Mouse (Mus musculus) heart, embryonic 12.5 days (tissue): Measurements from ENCODE around the gene Fxyd6. TPM values are rescaled to one million over a fixed set of nuclear protein-coding genes. Genes with fewer than 3 reads are reported as not detected.

ENCODE experiments used
- ATAC-seq: fragments of 200-750 bp; cut with Nextera tagmentation; 2 replicates; pipeline ENCODE4 v1.8.0; 2017; ENCODE audit warnings: moderate TSS enrichment, moderate library complexity; ENCODE audit not compliant: insufficient number of reproducible peaks, low FRiP score
- H3K27ac ChIP-seq: fragments of 300-500 bp; sonication (generic); 2 replicates; pipeline ENCODE4 v1.5.1; 2016; ENCODE audit warnings: mild to moderate bottlenecking, moderate library complexity; ENCODE audit not compliant: poor library complexity, severe bottlenecking
- H3K27me3 ChIP-seq: fragments of 300-500 bp; sonication (generic); replicated peaks from 2 replicates; pipeline ENCODE4 v1.6.1; 2016; ENCODE audit warnings: mild to moderate bottlenecking, moderate library complexity
- H3K36me3 ChIP-seq: fragments of 300-500 bp; sonication (generic); 2 replicates; pipeline ENCODE4 v1.6.1; 2016; ENCODE audit warnings: mild to moderate bottlenecking, moderate library complexity
- H3K4me1 ChIP-seq: fragments of 300-500 bp; sonication (generic); replicated peaks from 2 replicates; pipeline ENCODE4 v1.6.1; 2016; ENCODE audit warnings: mild to moderate bottlenecking
- H3K4me2 ChIP-seq: fragments of 300-500 bp; sonication (generic); 2 replicates; pipeline ENCODE4 v1.6.1; 2016; ENCODE audit warnings: mild to moderate bottlenecking, moderate library complexity
- H3K4me3 ChIP-seq: fragments of 300-500 bp; sonication (generic); 2 replicates; pipeline ENCODE4 v1.5.1; 2016; ENCODE audit warnings: mild to moderate bottlenecking
- H3K9ac ChIP-seq: fragments of 300-500 bp; sonication (generic); 2 replicates; pipeline ENCODE4 v1.6.1; 2016; ENCODE audit warnings: mild to moderate bottlenecking, moderate library complexity
- H3K9me3 ChIP-seq: fragments of 300-500 bp; sonication (generic); replicated peaks from 2 replicates; pipeline ENCODE4 v1.6.1; 2016; ENCODE audit warnings: mild to moderate bottlenecking, moderate library complexity
- WGBS: fragments of 180-500 bp; shearing (Covaris S2); methylation state at CpG from one replicate; pipeline ENCODE4 v1.1.7; 2016; 5-methylcytosine and 5-hydroxymethylcytosine counted together
- polyA plus RNA-seq: library from polyadenylated mRNA; unstranded; fragments of >200 nt; fragmentation: Nextera tagmentation; extraction: Ambion mirVana; gene quantifications from 2 replicates; pipeline ENCODE4 v1.2.1, GENCODE M21; 2016

Fxyd6 gene
- polyA plus RNA-seq, 1 experiment from 2014 or later = 30.8 TPM

GRCm38 (mm10) chr9:45349851-45350250 is 20.1 kb upstream of the Fxyd6 start:
- Histone ChIP-seq H3K4me2 (no peak overlapping the region), H3K4me1 (no peaks in the 10 kb centered on the region), H3K36me3 (no peaks in the 10 kb centered on the region), H3K9me3 (no peaks in the 10 kb centered on the region), H3K27ac (no peak overlapping the region), H3K27me3 (no peaks in the 10 kb centered on the region), H3K4me3 (no peak overlapping the region), H3K9ac (no peak overlapping the region)
- ATAC-seq = no peak
- 32% methylated on average over 5 of the region's 5 CpGs for WGBS

GRCm38 (mm10) chr9:45355192-45355591 is 14.8 kb upstream of the Fxyd6 start:
- no peaks in the 10 kb centered on the region for H3K4me1 ChIP-seq
- no peaks in the 10 kb centered on the region for H3K27me3 ChIP-seq
- H3K4me2 ChIP-seq = no peak overlapping the region
- H3K36me3 ChIP-seq = no peaks in the 10 kb centered on the region
- H3K9me3 ChIP-seq = no peaks in the 10 kb centered on the region
- no peak overlapping the region for H3K4me3 ChIP-seq
- 75% methylated on average over 2 of the region's 2 CpGs for WGBS
- H3K9ac ChIP-seq = no peak overlapping the region
- no peak for ATAC-seq
- H3K27ac ChIP-seq = no peak overlapping the region

GRCm38 (mm10) chr9:45358356-45358755 is 11.6 kb upstream of the Fxyd6 start:
- Histone ChIP-seq H3K4me3 (no peak overlapping the region), H3K9me3 (no peaks in the 10 kb centered on the region), H3K9ac (no peak overlapping the region), H3K4me1 (peaks cover 6% of the 10 kb centered on the region), H3K36me3 (no peaks in the 10 kb centered on the region), H3K4me2 (no peak overlapping the region), H3K27ac (no peak overlapping the region), H3K27me3 (no peaks in the 10 kb centered on the region)
- WGBS = 59% methylated on average over 7 of the region's 7 CpGs
- ATAC-seq = no peak

- peaks cover 6% of the 10 kb centered on the region for H3K4me1 ChIP-seq
- WGBS = 10% methylated on average over 2 of the region's 2 CpGs
- no peak overlapping the region for H3K9ac ChIP-seq
- no peaks in the 10 kb centered on the region for H3K36me3 ChIP-seq
- H3K27ac ChIP-seq = 0 out of 2 replicates have a peak overlapping the region, but pooled peaks have one; percentile 30
- no peak overlapping the region for H3K4me2 ChIP-seq
- ATAC-seq = 0 out of 2 replicates have a peak, but pooled peaks have one; percentile 33
- H3K9me3 ChIP-seq = no peaks in the 10 kb centered on the region
- H3K27me3 ChIP-seq = no peaks in the 10 kb centered on the region
- no peak overlapping the region for H3K4me3 ChIP-seq
Observed at GRCm38 (mm10) chr9:45362051-45362461, 7.9 kb upstream of the Fxyd6 start.

- no peak overlapping the region for H3K27ac ChIP-seq
- H3K9ac ChIP-seq = no peak overlapping the region
- ATAC-seq = no peak
- 65% methylated on average over 7 of the region's 7 CpGs for WGBS
- H3K27me3 ChIP-seq = no peaks in the 10 kb centered on the region
- H3K4me2 ChIP-seq = no peak overlapping the region
- no peak overlapping the region for H3K4me3 ChIP-seq
- peaks cover 17% of the 10 kb centered on the region for H3K4me1 ChIP-seq
- no peaks in the 10 kb centered on the region for H3K9me3 ChIP-seq
- no peaks in the 10 kb centered on the region for H3K36me3 ChIP-seq
Observed at GRCm38 (mm10) chr9:45363639-45364214, 6.3 kb upstream of the Fxyd6 start.

GRCm38 (mm10) chr9:45367716-45368115 is 2.3 kb upstream of the Fxyd6 start:
- H3K36me3 ChIP-seq = no peaks in the 10 kb centered on the region
- no peak overlapping the region for H3K4me2 ChIP-seq
- no peak overlapping the region for H3K27ac ChIP-seq
- no peak for ATAC-seq
- 0 out of 2 replicates have a peak, but pooled peaks cover 13% of the 10 kb centered on the region for H3K27me3 ChIP-seq
- WGBS = 45% methylated on average over 8 of the region's 8 CpGs
- H3K9me3 ChIP-seq = no peaks in the 10 kb centered on the region
- peaks cover 23% of the 10 kb centered on the region for H3K4me1 ChIP-seq
- no peak overlapping the region for H3K9ac ChIP-seq
- H3K4me3 ChIP-seq = no peak overlapping the region

- 0 out of 2 replicates have a peak, but pooled peaks cover 13% of the 10 kb centered on the region for H3K27me3 ChIP-seq
- WGBS = 22% methylated on average over 5 of the region's 5 CpGs
- no peaks in the 10 kb centered on the region for H3K36me3 ChIP-seq
- peak; percentile 33; the same call in 1 of the 2 replicates for ATAC-seq
- H3K4me2 ChIP-seq = no peak overlapping the region
- H3K4me3 ChIP-seq = no peak overlapping the region
- no peaks in the 10 kb centered on the region for H3K9me3 ChIP-seq
- no peak overlapping the region for H3K9ac ChIP-seq
- H3K27ac ChIP-seq = no peak overlapping the region
- H3K4me1 ChIP-seq = peaks cover 23% of the 10 kb centered on the region
Observed at GRCm38 (mm10) chr9:45368341-45368901, 1.6 kb upstream of the Fxyd6 start.

GRCm38 (mm10) chr9:45370616-45371336 is 791 bp downstream of the Fxyd6 start:
- WGBS = 9% methylated on average over 25 of the region's 25 CpGs
- no peak for ATAC-seq
- Histone ChIP-seq H3K9ac (peak overlapping the region; percentile 72), H3K36me3 (no peaks in the 10 kb centered on the region), H3K4me2 (peak overlapping the region; percentile 92), H3K27me3 (0 out of 2 replicates have a peak, but pooled peaks cover 13% of the 10 kb centered on the region), H3K9me3 (no peaks in the 10 kb centered on the region), H3K27ac (no peak overlapping the region), H3K4me1 (peaks cover 23% of the 10 kb centered on the region), H3K4me3 (peak overlapping the region; percentile 54)

GRCm38 (mm10) chr9:45371337-45371707 is 1.3 kb downstream of the Fxyd6 start:
- Histone ChIP-seq H3K9me3 (no peaks in the 10 kb centered on the region), H3K4me2 (peak overlapping the region; percentile 92), H3K27ac (no peak overlapping the region), H3K9ac (peak overlapping the region; percentile 72; the same call in 1 of the 2 replicates), H3K27me3 (0 out of 2 replicates have a peak, but pooled peaks cover 13% of the 10 kb centered on the region), H3K36me3 (no peaks in the 10 kb centered on the region), H3K4me1 (peaks cover 27% of the 10 kb centered on the region), H3K4me3 (peak overlapping the region; percentile 54)
- 54% methylated on average over 2 of the region's 2 CpGs for WGBS
- no peak for ATAC-seq

- Histone ChIP-seq H3K4me3 (no peak overlapping the region), H3K36me3 (no peaks in the 10 kb centered on the region), H3K27me3 (0 out of 2 replicates have a peak, but pooled peaks cover 13% of the 10 kb centered on the region), H3K9me3 (no peaks in the 10 kb centered on the region), H3K27ac (no peak overlapping the region), H3K4me1 (peaks cover 26% of the 10 kb centered on the region), H3K4me2 (no peak overlapping the region), H3K9ac (no peak overlapping the region)
- no peak for ATAC-seq
- WGBS = 60% methylated on average over 3 of the region's 3 CpGs
Observed at GRCm38 (mm10) chr9:45373896-45374295, 3.9 kb downstream of the Fxyd6 start.

GRCm38 (mm10) chr9:45374988-45375502 is 5.1 kb downstream of the Fxyd6 start:
- Histone ChIP-seq H3K27me3 (0 out of 2 replicates have a peak, but pooled peaks cover 9% of the 10 kb centered on the region), H3K36me3 (no peaks in the 10 kb centered on the region)
- WGBS = 72% methylated on average over 6 of the region's 6 CpGs

More at GRCm38 (mm10) chr9:45374988-45375502, 5.1 kb downstream of the Fxyd6 start:
- H3K4me3 ChIP-seq = no peak overlapping the region
- no peak for ATAC-seq
- H3K27ac ChIP-seq = no peak overlapping the region
- no peak overlapping the region for H3K9ac ChIP-seq
- no peaks in the 10 kb centered on the region for H3K9me3 ChIP-seq
- peaks cover 27% of the 10 kb centered on the region for H3K4me1 ChIP-seq
- no peak overlapping the region for H3K4me2 ChIP-seq
